Mouse (Mus musculus) liver, adult 2 months (tissue): ENCODE measurements at regions not wholly inside any gene's neighbourhood (a gene's known extent, or its start where the extent isn't known, plus 50 kb on each side); places are given as distances from the start of the nearest gene placed in this dataset.

Source experiments
- CTCF ChIP-seq: fragments of 200-500 bp; IDR thresholded peaks from 2 replicates; pipeline ENCODE4 v1.5.1; 2011; ENCODE audit warnings: low read depth, low read length, control low read depth
- POLR2A ChIP-seq: fragments of 200-500 bp; IDR thresholded peaks from 2 replicates; pipeline ENCODE4 v1.6.1; 2011; ENCODE audit warnings: low read length, control low read depth; ENCODE audit not compliant: insufficient read depth; ENCODE audit errors: extremely low read depth

DNA sequence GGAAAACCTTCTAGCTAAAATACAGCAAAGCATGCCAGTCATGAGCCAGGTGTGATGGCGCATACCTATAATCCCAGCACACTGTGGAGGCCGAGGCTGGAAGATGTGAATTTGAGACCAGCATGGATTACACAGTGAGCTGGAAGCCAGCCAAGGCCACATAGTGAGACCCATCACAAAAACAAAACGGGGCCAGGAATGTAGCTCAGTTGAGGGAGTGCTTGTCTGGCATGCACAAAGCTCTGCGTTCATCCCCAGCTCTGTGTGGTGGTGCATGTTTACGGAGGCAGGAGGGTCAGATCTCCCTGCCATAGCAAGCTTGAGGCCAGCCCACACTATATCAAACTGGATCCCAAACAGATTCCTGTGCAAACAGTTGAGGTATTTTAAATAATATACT is 646.4 kb downstream of the Rnf144a start:
- TF ChIP-seq POLR2A (no peak), CTCF (no peak)
